Mouse (Mus musculus): ENCODE measurements around the gene Mypop. TPM values are rescaled to one million over a fixed set of nuclear protein-coding genes. Genes with fewer than 3 reads are reported as not detected.

Mypop gene
- total RNA-seq, 4 experiments from 2014 or later, result 3.6 to 4.3 (median 4.3) TPM

- DNase-seq (ENCODE audit: low spot score), result no peak
These were observed 1.1 kb upstream of the Mypop start for GRCm38 (mm10) chr7:18989995-18990394.

GRCm38 (mm10) chr7:18991660-18992293 is 732 bp downstream of the Mypop start:
- no peak for DNase-seq (ENCODE audit: low spot score)

- DNase-seq (ENCODE audit: low spot score), result no peak
These were observed 1.2 kb downstream of the Mypop start for GRCm38 (mm10) chr7:18992294-18992675.

- DNase-seq (ENCODE audit: low spot score), result no peak
These were observed 2.0 kb downstream of the Mypop start for GRCm38 (mm10) chr7:18993036-18993435.

GRCm38 (mm10) chr7:18998835-18999234 is 7.8 kb downstream of the Mypop start:
- no peak for DNase-seq (ENCODE audit: low spot score)

GRCm38 (mm10) chr7:19000421-19000820 is 9.4 kb downstream of the Mypop start:
- DNase-seq (ENCODE audit: low spot score), result no peak

GRCm38 (mm10) chr7:19001066-19001806 is 10.2 kb downstream of the Mypop start:
- DNase-seq (ENCODE audit: low spot score), result peak; percentile 83

- DNase-seq (ENCODE audit: low spot score), result no peak
These were observed 10.7 kb downstream of the Mypop start for GRCm38 (mm10) chr7:19001807-19002085.

- DNase-seq (ENCODE audit: low spot score), result no peak
These were observed 11.1 kb downstream of the Mypop start for GRCm38 (mm10) chr7:19002115-19002514.

GRCm38 (mm10) chr7:19002848-19003498 is 11.9 kb downstream of the Mypop start:
- peak; percentile 90 for DNase-seq (ENCODE audit: low spot score)

- peak; percentile 96 for DNase-seq (ENCODE audit: low spot score)
These were observed 13.0 kb downstream of the Mypop start, which contains the start of gene Irf2bp1 for GRCm38 (mm10) chr7:19003902-19004630. Irf2bp1 (plus strand) TSS chr7:19004044.

- no peak for DNase-seq (ENCODE audit: low spot score)
These were observed 13.6 kb downstream of the Mypop start for GRCm38 (mm10) chr7:19004631-19005079.

GRCm38 (mm10) chr7:19005417-19006121 is 14.5 kb downstream of the Mypop start:
- no peak for DNase-seq (ENCODE audit: low spot score)

GRCm38 (mm10) chr7:19006476-19006875 is 15.4 kb downstream of the Mypop start:
- peak; percentile 81 for DNase-seq (ENCODE audit: low spot score)

GRCm38 (mm10) chr7:19007026-19007977 is 16.3 kb downstream of the Mypop start:
- DNase-seq (ENCODE audit: low spot score), result no peak

GRCm38 (mm10) chr7:19010581-19010980 is 19.5 kb downstream of the Mypop start:
- no peak for DNase-seq (ENCODE audit: low spot score)

- DNase-seq (ENCODE audit: low spot score), result no peak
These were observed 21.1 kb downstream of the Mypop start for GRCm38 (mm10) chr7:19012025-19012621.

- DNase-seq (ENCODE audit: low spot score), result no peak
These were observed 21.8 kb downstream of the Mypop start for GRCm38 (mm10) chr7:19012882-19013281.

GRCm38 (mm10) chr7:19014452-19014851 is 23.4 kb downstream of the Mypop start:
- DNase-seq (ENCODE audit: low spot score), result no peak

GRCm38 (mm10) chr7:19016042-19016441 is 25.0 kb downstream of the Mypop start:
- no peak for DNase-seq (ENCODE audit: low spot score)
